In genomic region chr7:3391809-3392208, GRCm38 (mm10) we compare ENCODE assay signal across 9 mouse cellular contexts. TPM values are rescaled to one million over a fixed set of nuclear protein-coding genes. Genes with fewer than 3 reads are reported as not detected.
A peak's percentile ranks its signal among the peaks of the same experiment; 100 is the strongest.
DNase-seq lines count a peak whose midpoint lies in the region; ATAC-seq and TF ChIP-seq lines count a peak whose summit lies in the region.
"Had no signal": no experiment of that assay in that cellular context is flagged by ENCODE, and none has a peak within 500 bp of the region (broad histone marks: within the 10 kb centered on the region; RNA-seq: fewer than 3 reads in every experiment).

No protein-coding gene starts in this region.

- H3K4me3 ChIP-seq in hindbrain, embryonic 14.5 days (replicated peaks; ENCODE audit: low read length), result peak overlapping the region; percentile 42
- peak overlapping the region; percentile 77 for H3K4me3 ChIP-seq in olfactory bulb, adult 2 months (ENCODE audit: insufficient read depth, low read depth, low read length)

- no peaks in the 10 kb centered on the region for H3K9me3 ChIP-seq in hindbrain, embryonic 14.5 days (ENCODE audit: control insufficient read depth, low read length)

- no peak for TF ChIP-seq POLR2A in olfactory bulb, adult 2 months (IDR thresholded peaks at IDR 0.05; ENCODE audit: insufficient read depth, low read depth, low read length)

- TF ChIP-seq CTCF in olfactory bulb, adult 2 months (IDR thresholded peaks at IDR 0.05; ENCODE audit: insufficient read depth, low read depth, low read length), result no peak

- peak overlapping the region; percentile 55 for H3K9ac ChIP-seq in hindbrain, embryonic 14.5 days

- H3K4me1 ChIP-seq in hindbrain, embryonic 14.5 days (replicated peaks; ENCODE audit: control insufficient read depth, insufficient read depth, low read length), result peaks cover 35% of the 10 kb centered on the region
- H3K4me1 ChIP-seq in olfactory bulb, adult 2 months (ENCODE audit: control insufficient read depth, insufficient read depth, low read length), result peaks cover 28% of the 10 kb centered on the region

- 7% methylated on average over 4 of the region's 4 CpGs for WGBS in hindbrain, embryonic 14.5 days
- WGBS in olfactory bulb, adult 2 months, result 3% methylated on average over 4 of the region's 4 CpGs

- H3K36me3 ChIP-seq in hindbrain, embryonic 14.5 days (replicated peaks; ENCODE audit: control insufficient read depth, insufficient read depth), result peaks cover 22% of the 10 kb centered on the region

- no peak for ATAC-seq in cerebellum, adult (ENCODE audit: insufficient number of reproducible peaks, low FRiP score, low TSS enrichment)
- ATAC-seq in hindbrain, embryonic 14.5 days (ENCODE audit: low FRiP score), result 0 out of 2 replicates have a peak, but pooled peaks have one; percentile 36

- no peak overlapping the region for H3K27ac ChIP-seq in hindbrain, embryonic 14.5 days
- peak overlapping the region; percentile 93 for H3K27ac ChIP-seq in olfactory bulb, adult 2 months (ENCODE audit: insufficient read depth, low read depth, low read length)

- peak overlapping the region; percentile 68 for H3K4me2 ChIP-seq in hindbrain, embryonic 14.5 days (replicated peaks)

- DNase-seq in cerebellum, adult 11 months, result peak; percentile 30
- DNase-seq in right cerebral cortex, postnatal 10 days (ENCODE audit: low spot score in 2 of 2), result peak; percentile 67 to 68
- no peak for DNase-seq in right cerebral cortex, postnatal 25 days
- DNase-seq in hindbrain, embryonic 14.5 days (ENCODE audit: low spot score), result no peak
- DNase-seq in B cell, adult 2 months, result no peak
- DNase-seq in urinary bladder, adult 18-20 months (ENCODE audit: low spot score in 2 of 2), result no peak

- no peaks in the 10 kb centered on the region for H3K27me3 ChIP-seq in hindbrain, embryonic 14.5 days (ENCODE audit: control insufficient read depth, insufficient read depth, low read length)

RNA-seq across cellular contexts. Expression of gene Cacng8, which starts 1.3 kb away (rescaled TPM):
- 9.6 and 11.5 TPM in 2 replicates for polyA plus RNA-seq in hindbrain, embryonic 14.5 days (2014; fragmentation: Nextera tagmentation; extraction: Ambion mirVana)
- polyA plus RNA-seq in olfactory bulb, adult 2 months (2012; ENCODE audit: insufficient read depth, insufficient read length, low replicate concordance, missing spikeins), result not detected in 2 replicates
- polyA plus RNA-seq: liver, embryonic 16.5 days had no signal

RNA-seq across cellular contexts. Expression of gene Cacng6, which starts 32.2 kb away (rescaled TPM):
- polyA plus RNA-seq in hindbrain, embryonic 14.5 days (2014; fragmentation: Nextera tagmentation; extraction: Ambion mirVana), result not detected in 2 replicates
- polyA plus RNA-seq in olfactory bulb, adult 2 months (2012; ENCODE audit: insufficient read depth, insufficient read length, low replicate concordance, missing spikeins), result not detected in 2 replicates

RNA-seq across cellular contexts. Expression of gene Cacng7, which starts 59.1 kb away (rescaled TPM):
- 3.4 and 4.2 TPM in 2 replicates for polyA plus RNA-seq in hindbrain, embryonic 14.5 days (2014; fragmentation: Nextera tagmentation; extraction: Ambion mirVana)
- not detected in 2 replicates for polyA plus RNA-seq in olfactory bulb, adult 2 months (2012; ENCODE audit: insufficient read depth, insufficient read length, low replicate concordance, missing spikeins)
- polyA plus RNA-seq: liver, embryonic 16.5 days had no signal

Comparison
In these comparisons a context has a peak if more than half of its experiments do, and no peak if none do; other contexts are left out.
1. DNase-seq: peak in cerebellum, adult 11 months (single experiment) and right cerebral cortex, postnatal 10 days (2 of 2); none in right cerebral cortex, postnatal 25 days (single experiment), hindbrain, embryonic 14.5 days (single experiment), B cell, adult 2 months (0 of 2) and urinary bladder, adult 18-20 months (0 of 2).
2. RNA of gene Cacng8, which starts 1.3 kb away (polyA plus RNA-seq): 9.6 to 11.5 TPM in hindbrain, embryonic 14.5 days; not detected in olfactory bulb, adult 2 months; every median in the first group is over 10 times any median in the second.